Mouse (Mus musculus) liver (tissue): ENCODE results near the gene Tank.
A peak's percentile ranks its signal among the peaks of the same experiment; 100 is the strongest.

Experiments used
- DNase-seq: peaks from one replicate; pipeline ENCODE4 v3.0.0-alpha.2; 2020; ENCODE audit warnings: mixed read lengths

The Tank gene

GRCm38 (mm10) chr2:61578433-61578832, at the start of gene Tank:
Tank (plus strand) TSS chr2:61578585.
- DNase-seq, result no peak

- no peak for DNase-seq
These were observed 46.1 kb upstream of the Tank start for GRCm38 (mm10) chr2:61532326-61532725.

GRCm38 (mm10) chr2:61533131-61533530, 45.3 kb upstream of the Tank start:
- no peak for DNase-seq

- no peak for DNase-seq
These were observed 41.5 kb upstream of the Tank start for GRCm38 (mm10) chr2:61536901-61537300.

GRCm38 (mm10) chr2:61539378-61539777, 39.0 kb upstream of the Tank start:
- no peak for DNase-seq

GRCm38 (mm10) chr2:61542426-61542825, 36.0 kb upstream of the Tank start:
- no peak for DNase-seq

GRCm38 (mm10) chr2:61545666-61546065, 32.7 kb upstream of the Tank start:
- no peak for DNase-seq

- DNase-seq, result no peak
These were observed 30.4 kb upstream of the Tank start for GRCm38 (mm10) chr2:61548021-61548420.

- DNase-seq, result no peak
These were observed 26.7 kb upstream of the Tank start for GRCm38 (mm10) chr2:61551680-61552079.

GRCm38 (mm10) chr2:61555367-61555766, 23.0 kb upstream of the Tank start:
- no peak for DNase-seq

- DNase-seq, result no peak
These were observed 22.6 kb upstream of the Tank start for GRCm38 (mm10) chr2:61555825-61556224.

GRCm38 (mm10) chr2:61556639-61557038, 21.7 kb upstream of the Tank start:
- DNase-seq, result no peak

GRCm38 (mm10) chr2:61557848-61558471, 20.4 kb upstream of the Tank start:
- DNase-seq, result no peak

- DNase-seq, result no peak
These were observed 17.3 kb upstream of the Tank start for GRCm38 (mm10) chr2:61561058-61561457.

- no peak for DNase-seq
These were observed 15.2 kb upstream of the Tank start for GRCm38 (mm10) chr2:61563202-61563601.

GRCm38 (mm10) chr2:61567045-61567783, 11.2 kb upstream of the Tank start:
- DNase-seq, result peak; percentile 45

GRCm38 (mm10) chr2:61569181-61569580, 9.2 kb upstream of the Tank start:
- no peak for DNase-seq

- DNase-seq, result no peak
These were observed 6.9 kb upstream of the Tank start for GRCm38 (mm10) chr2:61571343-61571955.

- no peak for DNase-seq
These were observed 1.9 kb upstream of the Tank start for GRCm38 (mm10) chr2:61576497-61576896.

- no peak for DNase-seq
These were observed 1.3 kb upstream of the Tank start for GRCm38 (mm10) chr2:61576928-61577695.

- DNase-seq, result no peak
These were observed 706 bp upstream of the Tank start for GRCm38 (mm10) chr2:61577696-61578062.

GRCm38 (mm10) chr2:61579501-61579990, 1.2 kb downstream of the Tank start:
- DNase-seq, result no peak

- DNase-seq, result no peak
These were observed 1.7 kb downstream of the Tank start for GRCm38 (mm10) chr2:61580091-61580490.
